16 mouse cellular contexts compared by ENCODE assay signal in genomic region chr14:30046976-30047375, GRCm38 (mm10). TPM values are rescaled to one million over a fixed set of nuclear protein-coding genes. Genes with fewer than 3 reads are reported as not detected.
"Had no signal": no experiment of that assay in that cellular context is flagged by ENCODE, and none has a peak within 500 bp of the region (broad histone marks: within the 10 kb centered on the region; RNA-seq: fewer than 3 reads in every experiment).

No protein-coding gene starts in this region.

- H3K27me3 ChIP-seq: lung, embryonic 15.5 days; midbrain, embryonic 13.5 days; midbrain, embryonic 15.5 days; neural tube, embryonic 12.5 days; stomach, embryonic 15.5 days had no signal

- H3K4me2 ChIP-seq: lung, embryonic 15.5 days; midbrain, embryonic 11.5 days; midbrain, embryonic 13.5 days; midbrain, embryonic 15.5 days; neural tube, embryonic 12.5 days; stomach, embryonic 15.5 days had no signal

- H3K27ac ChIP-seq: lung, embryonic 15.5 days; macrophage; midbrain, embryonic 13.5 days; midbrain, embryonic 15.5 days; neural tube, embryonic 12.5 days; stomach, embryonic 15.5 days had no signal

- ATAC-seq: lung, postnatal 0 days; midbrain, embryonic 13.5 days; midbrain, embryonic 15.5 days had no signal

- H3K4me3 ChIP-seq: lung, embryonic 15.5 days; megakaryocyte, embryonic 14.5 days; midbrain, embryonic 13.5 days; midbrain, embryonic 15.5 days; neural tube, embryonic 12.5 days; stomach, embryonic 15.5 days had no signal

- H3K9ac ChIP-seq: lung, embryonic 15.5 days; midbrain, embryonic 13.5 days; midbrain, embryonic 15.5 days; neural tube, embryonic 12.5 days; stomach, embryonic 15.5 days had no signal

- DNase-seq: lung, adult 2 months; lung, postnatal 14 days; lung, postnatal 36 days; right cerebral cortex, postnatal 14 days; thymus, adult 18-20 months; thymus, postnatal 14 days; thymus, postnatal 36 days had no signal

- H3K9me3 ChIP-seq: lung, embryonic 15.5 days; midbrain, embryonic 13.5 days; midbrain, embryonic 15.5 days; neural tube, embryonic 12.5 days; stomach, embryonic 15.5 days had no signal

- H3K36me3 ChIP-seq: lung, embryonic 15.5 days; neural tube, embryonic 12.5 days; stomach, embryonic 15.5 days had no signal

- H3K4me1 ChIP-seq: lung, embryonic 15.5 days; megakaryocyte, embryonic 14.5 days; midbrain, embryonic 13.5 days; midbrain, embryonic 15.5 days; neural tube, embryonic 12.5 days had no signal

RNA-seq across cellular contexts. Expression of gene Il17rb, which starts 38.3 kb away (rescaled TPM):
- polyA plus RNA-seq: macrophage had no signal
